Mouse (Mus musculus) liver, embryonic 14.5 days (tissue): ENCODE measurements around the gene B4galnt2. TPM values are rescaled to one million over a fixed set of nuclear protein-coding genes. Genes with fewer than 3 reads are reported as not detected.

Source experiments
- ATAC-seq: fragments of 200-750 bp; cut with Nextera tagmentation; 2 replicates; pipeline ENCODE4 v1.8.0; 2017; ENCODE audit warnings: moderate number of reproducible peaks, mild to moderate bottlenecking, moderate library complexity; ENCODE audit not compliant: insufficient read depth
- DNase-seq, 3 experiments: peaks; one replicate each; pipeline ENCODE4 v3.0.0-alpha.2; 2012 to 2013; ENCODE audit warnings: low read depth in 3 of 3, low spot score in 3 of 3
- H3K27ac ChIP-seq: fragments of 300-500 bp; sonication (generic); 2 replicates; pipeline ENCODE4 v1.5.1; 2014; ENCODE audit warnings: moderate library complexity, mild to moderate bottlenecking, control low read depth, inconsistent platforms
- H3K27me3 ChIP-seq: fragments of 300-500 bp; sonication (generic); 2 replicates; pipeline ENCODE4 v1.6.1; 2014; ENCODE audit warnings: mild to moderate bottlenecking, low read length, moderate library complexity; ENCODE audit not compliant: control insufficient read depth, insufficient read depth
- H3K36me3 ChIP-seq: fragments of 300-500 bp; sonication (generic); replicated peaks from 2 replicates; pipeline ENCODE4 v1.6.1; 2014; ENCODE audit warnings: low read depth; ENCODE audit not compliant: control insufficient read depth, insufficient read depth
- H3K4me1 ChIP-seq, 2 experiments: fragments of 200-500 bp in 1 of 2; fragments of 300-500 bp in 1 of 2; sonication (generic) in 1 of 2; replicated peaks; 2 replicates each; pipeline ENCODE4 v1.6.1; 2012 to 2014; ENCODE audit warnings: antibody characterized with exemption in 1 of 2, inconsistent platforms in 1 of 2, low read length in 1 of 2; ENCODE audit not compliant: control insufficient read depth in 2 of 2, insufficient read depth in 2 of 2
- H3K4me2 ChIP-seq: fragments of 300-500 bp; sonication (generic); 2 replicates; pipeline ENCODE4 v1.6.1; 2014; ENCODE audit warnings: low read depth, mild to moderate bottlenecking, control low read depth, moderate library complexity
- H3K4me3 ChIP-seq, 2 experiments: fragments of 200-500 bp in 1 of 2; fragments of 300-500 bp in 1 of 2; sonication (generic) in 1 of 2; 2 replicates each; pipeline ENCODE4 v1.5.1; 2012 to 2014; ENCODE audit warnings: low read depth in 2 of 2, low read length in 2 of 2, mild to moderate bottlenecking in 2 of 2, control low read depth in 1 of 2, inconsistent platforms in 1 of 2, moderate library complexity in 1 of 2; ENCODE audit not compliant: insufficient read depth in 1 of 2
- H3K9ac ChIP-seq: fragments of 300-500 bp; sonication (generic); replicated peaks from 2 replicates; pipeline ENCODE4 v1.6.1; 2014; ENCODE audit warnings: mild to moderate bottlenecking, control low read depth, moderate library complexity
- H3K9me3 ChIP-seq: fragments of 300-500 bp; sonication (generic); 2 replicates; pipeline ENCODE4 v1.6.1; 2016; ENCODE audit warnings: low read length, mixed read lengths; ENCODE audit not compliant: control insufficient read depth
- CTCF ChIP-seq: IDR thresholded peaks from 2 replicates; pipeline ENCODE4 v1.5.1; 2016; ENCODE audit warnings: antibody characterized with exemption, low read depth, control low read depth
- EP300 ChIP-seq: IDR thresholded peaks from 2 replicates; pipeline ENCODE4 v1.6.1; 2016; ENCODE audit warnings: antibody characterized with exemption, low read depth
- WGBS: fragments of 180-500 bp; shearing (Covaris S2); extraction: QIAGEN DNeasy Blood & Tissue Kit; methylation state at CpG from one replicate; pipeline ENCODE4 v1.1.7; 2014; ENCODE audit not compliant: insufficient replicate concordance; 5-methylcytosine and 5-hydroxymethylcytosine counted together
- microRNA-seq: library from miRNA; unstranded; fragments of <30 nt; microRNA quantifications from one replicate; pipeline ENCODE4, GENCODE M21; 2016
- polyA plus RNA-seq, 2 experiments: library from polyadenylated mRNA; depleted of rRNA in 1 of 2; stranded (reverse) in 1 of 2; unstranded in 1 of 2; fragments of >200 nt; fragmentation: Nextera tagmentation in 1 of 2; extraction: Ambion mirVana in 1 of 2; gene quantifications; 2 replicates each; pipeline versions ENCODE4 v1.2.1 to v1.2.3; 2012 to 2014

The B4galnt2 gene
- polyA plus RNA-seq, 2 experiments = 0.02 to 0.09 TPM

GRCm38 (mm10) chr11:95824071-95824876 is 90.4 kb downstream of the B4galnt2 start, which contains the start of gene Phospho1:
Gene Phospho1 (plus strand): TSS chr11:95824499.
- TF ChIP-seq EP300 (no peak), CTCF (peak; percentile 22; the same call in 1 of the 2 replicates)
- Histone ChIP-seq H3K9me3 (no peaks in the 10 kb centered on the region), H3K4me3 (peak within 1 kb of the TSS; percentile 76 to 84), H3K9ac (peak within 1 kb of the TSS; percentile 96), H3K4me1 (peaks cover 22 to 46% of the 10 kb centered on the region in 2 experiments), H3K27ac (peak within 1 kb of the TSS; percentile 53), H3K4me2 (peak within 1 kb of the TSS; percentile 80), H3K27me3 (peaks cover 15% of the 10 kb centered on the region), H3K36me3 (no peaks in the 10 kb centered on the region)
- WGBS = under 1% methylated on average over 70 of the region's 78 CpGs
- ATAC-seq (peak; percentile 94), DNase-seq (peak; percentile 79 to 86 (median 82))

GRCm38 (mm10) chr11:95822437-95822836 is 92.3 kb downstream of the B4galnt2 start:
- TF ChIP-seq EP300 = no peak
- no peak for TF ChIP-seq CTCF
- Histone ChIP-seq H3K4me1 (peaks cover 18 to 29% of the 10 kb centered on the region in 2 experiments), H3K4me2 (no peak overlapping the region), H3K9me3 (no peaks in the 10 kb centered on the region), H3K9ac (no peak overlapping the region), H3K27ac (no peak overlapping the region), H3K27me3 (peaks cover 5% of the 10 kb centered on the region), H3K36me3 (no peaks in the 10 kb centered on the region), H3K4me3 (no peak overlapping the region)
- no peak for DNase-seq
- no peak for ATAC-seq
- 86% methylated on average over 4 of the region's 4 CpGs for WGBS

GRCm38 (mm10) chr11:95821511-95821910 is 93.2 kb downstream of the B4galnt2 start:
- no peak overlapping the region for H3K4me2 ChIP-seq
- no peak overlapping the region for H3K9ac ChIP-seq
- no peak for DNase-seq
- no peaks in the 10 kb centered on the region for H3K9me3 ChIP-seq
- H3K27me3 ChIP-seq = peaks cover 5% of the 10 kb centered on the region
- no peak overlapping the region for H3K4me3 ChIP-seq
- no peak overlapping the region for H3K27ac ChIP-seq
- TF ChIP-seq EP300 (no peak), CTCF (no peak)
- no peak for ATAC-seq
- H3K36me3 ChIP-seq = no peaks in the 10 kb centered on the region
- H3K4me1 ChIP-seq = peaks cover 9 to 20% of the 10 kb centered on the region in 2 experiments
- 78% methylated on average over 3 of the region's 3 CpGs for WGBS

GRCm38 (mm10) chr11:95819138-95819537 is 95.6 kb downstream of the B4galnt2 start:
- H3K9me3 ChIP-seq = no peaks in the 10 kb centered on the region
- H3K36me3 ChIP-seq = no peaks in the 10 kb centered on the region
- H3K27ac ChIP-seq = no peak overlapping the region
- H3K4me3 ChIP-seq = no peak overlapping the region
- H3K4me1 ChIP-seq = peaks cover 7 to 12% of the 10 kb centered on the region in 2 experiments
- WGBS = 86% methylated on average over 8 of the region's 8 CpGs
- TF ChIP-seq EP300 (no peak), CTCF (no peak)
- ATAC-seq (no peak), DNase-seq (no peak)
- no peak overlapping the region for H3K9ac ChIP-seq
- no peak overlapping the region for H3K4me2 ChIP-seq
- no peaks in the 10 kb centered on the region for H3K27me3 ChIP-seq

Small RNA genes within 50 kb of the gene (microRNA-seq; reads per million reads assigned to microRNA genes)
- gene Mir3063 = not detected

Other genes starting within 250 kb of the B4galnt2 start
- gene Phb, start 247.9 kb downstream of the B4galnt2 start, polyA plus RNA-seq (2012; rRNA removed) = 90.4 and 124 TPM in 2 replicates
- 148 and 153 TPM in 2 replicates for gene Phb, start 247.9 kb downstream of the B4galnt2 start, polyA plus RNA-seq (2014; fragmentation: Nextera tagmentation; extraction: Ambion mirVana)
- 5.3 and 5.4 TPM in 2 replicates for gene Zfp652, start 202.2 kb downstream of the B4galnt2 start, polyA plus RNA-seq (2012; rRNA removed)
- 3.2 and 3.7 TPM in 2 replicates for gene Zfp652, start 202.2 kb downstream of the B4galnt2 start, polyA plus RNA-seq (2014; fragmentation: Nextera tagmentation; extraction: Ambion mirVana)
- gene B130006D01Rik, start 191.3 kb downstream of the B4galnt2 start, polyA plus RNA-seq (2012; rRNA removed) = 0.09 and 0.11 TPM in 2 replicates
- gene B130006D01Rik, start 191.3 kb downstream of the B4galnt2 start, polyA plus RNA-seq (2014; fragmentation: Nextera tagmentation; extraction: Ambion mirVana) = 0.25 and 0.27 TPM in 2 replicates
- 21.4 and 22.0 TPM in 2 replicates for gene Phospho1, start 90.4 kb downstream of the B4galnt2 start, polyA plus RNA-seq (2012; rRNA removed)
- gene Phospho1, start 90.4 kb downstream of the B4galnt2 start, polyA plus RNA-seq (2014; fragmentation: Nextera tagmentation; extraction: Ambion mirVana) = 5.7 and 6.6 TPM in 2 replicates
- gene Gngt2, start 77.7 kb downstream of the B4galnt2 start, polyA plus RNA-seq (2012; rRNA removed) = 6.9 and 13.0 TPM in 2 replicates
- 16.5 and 17.5 TPM in 2 replicates for gene Gngt2, start 77.7 kb downstream of the B4galnt2 start, polyA plus RNA-seq (2014; fragmentation: Nextera tagmentation; extraction: Ambion mirVana)
- 4.9 and 6.2 TPM in 2 replicates for gene Abi3, start 72.4 kb downstream of the B4galnt2 start, polyA plus RNA-seq (2012; rRNA removed)
- 2.3 and 3.8 TPM in 2 replicates for gene Abi3, start 72.4 kb downstream of the B4galnt2 start, polyA plus RNA-seq (2014; fragmentation: Nextera tagmentation; extraction: Ambion mirVana)
- gene Igf2bp1, start 91.0 kb upstream of the B4galnt2 start, polyA plus RNA-seq (2012; rRNA removed) = 3.0 and 4.1 TPM in 2 replicates
- gene Igf2bp1, start 91.0 kb upstream of the B4galnt2 start, polyA plus RNA-seq (2014; fragmentation: Nextera tagmentation; extraction: Ambion mirVana) = 7.1 and 7.6 TPM in 2 replicates
- gene Gip, start 109.7 kb upstream of the B4galnt2 start, polyA plus RNA-seq (2012; rRNA removed) = 0.09 TPM in 1 of 2 replicates, not detected in the other
- not detected in 2 replicates for gene Gip, start 109.7 kb upstream of the B4galnt2 start, polyA plus RNA-seq (2014; fragmentation: Nextera tagmentation; extraction: Ambion mirVana)
- 18.5 and 28.2 TPM in 2 replicates for gene Snf8, start 120.0 kb upstream of the B4galnt2 start, polyA plus RNA-seq (2012; rRNA removed)
- gene Snf8, start 120.0 kb upstream of the B4galnt2 start, polyA plus RNA-seq (2014; fragmentation: Nextera tagmentation; extraction: Ambion mirVana) = 28.9 and 30.0 TPM in 2 replicates
- 11.8 and 15.7 TPM in 2 replicates for gene Ube2z, start 150.5 kb upstream of the B4galnt2 start, polyA plus RNA-seq (2012; rRNA removed)
- gene Ube2z, start 150.5 kb upstream of the B4galnt2 start, polyA plus RNA-seq (2014; fragmentation: Nextera tagmentation; extraction: Ambion mirVana) = 10.7 and 11.5 TPM in 2 replicates
- gene Atp5g1, start 160.8 kb upstream of the B4galnt2 start, polyA plus RNA-seq (2012; rRNA removed) = 213 and 233 TPM in 2 replicates
- gene Atp5g1, start 160.8 kb upstream of the B4galnt2 start, polyA plus RNA-seq (2014; fragmentation: Nextera tagmentation; extraction: Ambion mirVana) = 650 and 693 TPM in 2 replicates
- gene Calcoco2, start 197.1 kb upstream of the B4galnt2 start, polyA plus RNA-seq (2012; rRNA removed) = not detected in 2 replicates
- gene Calcoco2, start 197.1 kb upstream of the B4galnt2 start, polyA plus RNA-seq (2014; fragmentation: Nextera tagmentation; extraction: Ambion mirVana) = not detected in 2 replicates
- 0.05 TPM in 1 of 2 replicates, not detected in the other for gene Ttll6, start 218.9 kb upstream of the B4galnt2 start, polyA plus RNA-seq (2012; rRNA removed)
- gene Ttll6, start 218.9 kb upstream of the B4galnt2 start, polyA plus RNA-seq (2014; fragmentation: Nextera tagmentation; extraction: Ambion mirVana) = not detected in 2 replicates